Comparison of ENCODE assay signal across 21 mouse cellular contexts in genomic region chr19:28982617-28983016, GRCm38 (mm10). TPM values are rescaled to one million over a fixed set of nuclear protein-coding genes. Genes with fewer than 3 reads are reported as not detected.
DNase-seq lines count a peak whose midpoint lies in the region; ATAC-seq and TF ChIP-seq lines count a peak whose summit lies in the region.
"Had no signal": no experiment of that assay in that cellular context is flagged by ENCODE, and none has a peak within 500 bp of the region (broad histone marks: within the 10 kb centered on the region; RNA-seq: fewer than 3 reads in every experiment).

No protein-coding gene starts in this region.

- no peak overlapping the region for H3K27ac ChIP-seq in heart, embryonic 10.5 days
- H3K27ac ChIP-seq in liver, adult 2 months (replicated peaks; ENCODE audit: insufficient read depth, low read depth, low read length): no peak overlapping the region
- no peak overlapping the region for H3K27ac ChIP-seq in liver, postnatal 0 days (ENCODE audit: low read depth)
- H3K27ac ChIP-seq in liver, embryonic 11.5 days (ENCODE audit: low read depth, low read length): no peak overlapping the region

- no peak for TF ChIP-seq CTCF in liver, adult 2 months (IDR thresholded peaks at IDR 0.05; ENCODE audit: low read depth, low read length)
- no peak for TF ChIP-seq CTCF in liver, postnatal 0 days (IDR thresholded peaks at IDR 0.05; ENCODE audit: low read depth)

- peak; percentile 58; the same call in 1 of the 2 replicates for ATAC-seq in liver, postnatal 0 days
- no peak for ATAC-seq in liver, embryonic 11.5 days (replicated peaks; ENCODE audit: low FRiP score)
- ATAC-seq: activated CD4-positive, CD25-positive, alpha-beta regulatory T cell, adult 4 months; CD4-positive, CD25-positive, alpha-beta regulatory T cell, adult 4 months; Patski had no signal

- H3K79me2 ChIP-seq in liver, adult 2 months (ENCODE audit: control insufficient read depth, insufficient read depth, low read length): no peaks in the 10 kb centered on the region

- no peak overlapping the region for H3K9ac ChIP-seq in liver, adult 2 months (ENCODE audit: low read depth, low read length)
- H3K9ac ChIP-seq in liver, postnatal 0 days (replicated peaks): no peak overlapping the region
- no peak overlapping the region for H3K9ac ChIP-seq in liver, embryonic 11.5 days (ENCODE audit: low read depth, low read length)

- H3K9me3 ChIP-seq in heart, embryonic 10.5 days: no peaks in the 10 kb centered on the region
- no peaks in the 10 kb centered on the region for H3K9me3 ChIP-seq in liver, postnatal 0 days (ENCODE audit: low read length)
- no peaks in the 10 kb centered on the region for H3K9me3 ChIP-seq in liver, embryonic 11.5 days (ENCODE audit: control insufficient read depth, low read length)
- H3K9me3 ChIP-seq: G1E had no signal

- no peak for TF ChIP-seq EP300 in liver, postnatal 0 days (IDR thresholded peaks at IDR 0.05; ENCODE audit: low read depth)

- DNase-seq in heart, adult 11 months: peak; percentile 9
- no peak for DNase-seq in heart, embryonic 10.5 days (ENCODE audit: low spot score)
- peak; percentile 54 for DNase-seq in liver, adult 2 months (ENCODE audit: extremely low read depth, low read depth, low spot score)
- no peak for DNase-seq in liver
- DNase-seq in liver, postnatal 0 days: no peak
- no peak for DNase-seq in liver, embryonic 11.5 days (ENCODE audit: low spot score)
- DNase-seq: adrenal gland, adult 2 months; adrenal gland, adult 8-10 months; adrenal gland, postnatal 10 days; adrenal gland, postnatal 14 days; adrenal gland, postnatal 25 days; adrenal gland, postnatal 36 days; B cell, adult 2 months; cerebellum, adult 11 months; cerebellum, adult 11-12 months; cerebellum, adult 18-20 months had no signal

- H3K4me1 ChIP-seq in heart, embryonic 10.5 days: no peaks in the 10 kb centered on the region
- no peaks in the 10 kb centered on the region for H3K4me1 ChIP-seq in liver, adult 2 months (ENCODE audit: control insufficient read depth, insufficient read depth, low read length)
- H3K4me1 ChIP-seq in liver, postnatal 0 days (ENCODE audit: insufficient read depth): no peaks in the 10 kb centered on the region
- no peaks in the 10 kb centered on the region for H3K4me1 ChIP-seq in liver, embryonic 11.5 days (replicated peaks; ENCODE audit: control insufficient read depth, insufficient read depth, low read length)

- H3K4me2 ChIP-seq in liver, postnatal 0 days (ENCODE audit: low read depth, low read length): no peak overlapping the region
- no peak overlapping the region for H3K4me2 ChIP-seq in liver, embryonic 11.5 days

- WGBS in heart, embryonic 10.5 days: 69% methylated on average over 7 of the region's 7 CpGs
- WGBS in liver, adult 2 months: 18% methylated on average over 7 of the region's 7 CpGs
- WGBS in liver, postnatal 0 days (ENCODE audit: insufficient replicate concordance): 48% methylated on average over 7 of the region's 7 CpGs
- 69% methylated on average over 7 of the region's 7 CpGs for WGBS in liver, embryonic 11.5 days

- H3K36me3 ChIP-seq in heart, embryonic 10.5 days: no peaks in the 10 kb centered on the region
- H3K36me3 ChIP-seq in liver, adult 2 months (ENCODE audit: control insufficient read depth, insufficient read depth, low read length): no peaks in the 10 kb centered on the region
- H3K36me3 ChIP-seq in liver, postnatal 0 days (replicated peaks; ENCODE audit: insufficient read depth, low read length): no peaks in the 10 kb centered on the region
- H3K36me3 ChIP-seq in liver, embryonic 11.5 days (ENCODE audit: control insufficient read depth, insufficient read depth, low read length): no peaks in the 10 kb centered on the region
- H3K36me3 ChIP-seq: G1E had no signal

- no peak for TF ChIP-seq POLR2A in liver, adult 2 months (IDR thresholded peaks at IDR 0.05; ENCODE audit: extremely low read depth, insufficient read depth, low read length)

- H3K4me3 ChIP-seq in heart, embryonic 10.5 days: no peak overlapping the region
- H3K4me3 ChIP-seq in liver, adult 2 months (ENCODE audit: insufficient read depth, low read depth, low read length): no peak overlapping the region
- H3K4me3 ChIP-seq in liver, postnatal 0 days (ENCODE audit: low read depth, low read length): no peak overlapping the region
- H3K4me3 ChIP-seq in liver, embryonic 11.5 days (ENCODE audit: low read depth, low read length): no peak overlapping the region

- no peaks in the 10 kb centered on the region for H3K27me3 ChIP-seq in heart, embryonic 10.5 days (ENCODE audit: insufficient read depth, poor library complexity, severe bottlenecking)
- no peaks in the 10 kb centered on the region for H3K27me3 ChIP-seq in liver, adult 2 months (ENCODE audit: control insufficient read depth, insufficient read depth, low read length)
- no peaks in the 10 kb centered on the region for H3K27me3 ChIP-seq in liver, postnatal 0 days (ENCODE audit: insufficient read depth, low read length)
- no peaks in the 10 kb centered on the region for H3K27me3 ChIP-seq in liver, embryonic 11.5 days (replicated peaks; ENCODE audit: control insufficient read depth, insufficient read depth, low read length)

RNA-seq across cellular contexts. Expression of gene Cdc37l1, which starts 7.5 kb away (rescaled TPM):
- polyA plus RNA-seq in heart, embryonic 10.5 days (2016; fragmentation: Nextera tagmentation; extraction: Ambion mirVana): 32.0 and 34.6 TPM in 2 replicates
- 33.5 and 37.3 TPM in 2 replicates for total RNA-seq in liver, adult 2 months (2014; rRNA removed)
- 6.8 and 8.6 TPM in 2 replicates for polyA plus RNA-seq in liver, adult 2 months (2012; rRNA removed)
- 10.0 and 10.2 TPM in 2 replicates for polyA plus RNA-seq in liver, postnatal 0 days (2015; fragmentation: Nextera tagmentation; extraction: Ambion mirVana)
- polyA plus RNA-seq in liver, embryonic 11.5 days (2014; fragmentation: Nextera tagmentation; extraction: Ambion mirVana): 27.9 and 29.6 TPM in 2 replicates

RNA-seq across cellular contexts. Expression of gene 4430402I18Rik, which starts 15.0 kb away (rescaled TPM):
- 2.1 and 5.7 TPM in 2 replicates for polyA plus RNA-seq in heart, embryonic 10.5 days (2016; fragmentation: Nextera tagmentation; extraction: Ambion mirVana)
- total RNA-seq in liver, adult 2 months (2014; rRNA removed): 1.8 and 1.9 TPM in 2 replicates
- 2.8 and 3.4 TPM in 2 replicates for polyA plus RNA-seq in liver, adult 2 months (2012; rRNA removed)
- 8.1 and 10.9 TPM in 2 replicates for polyA plus RNA-seq in liver, postnatal 0 days (2015; fragmentation: Nextera tagmentation; extraction: Ambion mirVana)
- 0.70 and 1.2 TPM in 2 replicates for polyA plus RNA-seq in liver, embryonic 11.5 days (2014; fragmentation: Nextera tagmentation; extraction: Ambion mirVana)
- total RNA-seq: MEL had no signal
- polyA plus RNA-seq: G1E had no signal

RNA-seq across cellular contexts. Expression of gene Plpp6, which starts 18.9 kb away (rescaled TPM):
- polyA plus RNA-seq in heart, embryonic 10.5 days (2016; fragmentation: Nextera tagmentation; extraction: Ambion mirVana): 4.6 and 6.1 TPM in 2 replicates
- 6.9 and 7.2 TPM in 2 replicates for total RNA-seq in liver, adult 2 months (2014; rRNA removed)
- polyA plus RNA-seq in liver, adult 2 months (2012; rRNA removed): 8.3 and 9.4 TPM in 2 replicates
- polyA plus RNA-seq in liver, postnatal 0 days (2015; fragmentation: Nextera tagmentation; extraction: Ambion mirVana): 4.7 and 5.7 TPM in 2 replicates
- polyA plus RNA-seq in liver, embryonic 11.5 days (2014; fragmentation: Nextera tagmentation; extraction: Ambion mirVana): 3.8 and 5.0 TPM in 2 replicates

Comparison
In these comparisons a context has a peak if more than half of its experiments do, and no peak if none do; other contexts are left out.
1. DNase-seq: peak in heart, adult 11 months (single experiment) and liver, adult 2 months (single experiment); none in heart, embryonic 10.5 days (single experiment), liver (single experiment), liver, postnatal 0 days (single experiment) and liver, embryonic 11.5 days (single experiment).